Mouse (Mus musculus) splenic B cell, adult 2 months (primary cell): ENCODE data around the gene Srarp.

Source experiments
- DNase-seq: peaks from one replicate; pipeline ENCODE4 v3.0.0-alpha.2; 2011; ENCODE audit warnings: low read depth, low spot score
- H3K27me3 ChIP-seq: 2 replicates; pipeline ENCODE4 v1.6.1; 2012; ENCODE audit warnings: mild to moderate bottlenecking, low read length, moderate library complexity, mixed read lengths; ENCODE audit not compliant: control insufficient read depth, poor library complexity, insufficient read depth, severe bottlenecking
- H3K36me3 ChIP-seq: 2 replicates; pipeline ENCODE4 v1.6.1; 2012; ENCODE audit warnings: mild to moderate bottlenecking, low read length, moderate library complexity, mixed read lengths; ENCODE audit not compliant: control insufficient read depth, poor library complexity, insufficient read depth, severe bottlenecking

Srarp gene

DNA sequence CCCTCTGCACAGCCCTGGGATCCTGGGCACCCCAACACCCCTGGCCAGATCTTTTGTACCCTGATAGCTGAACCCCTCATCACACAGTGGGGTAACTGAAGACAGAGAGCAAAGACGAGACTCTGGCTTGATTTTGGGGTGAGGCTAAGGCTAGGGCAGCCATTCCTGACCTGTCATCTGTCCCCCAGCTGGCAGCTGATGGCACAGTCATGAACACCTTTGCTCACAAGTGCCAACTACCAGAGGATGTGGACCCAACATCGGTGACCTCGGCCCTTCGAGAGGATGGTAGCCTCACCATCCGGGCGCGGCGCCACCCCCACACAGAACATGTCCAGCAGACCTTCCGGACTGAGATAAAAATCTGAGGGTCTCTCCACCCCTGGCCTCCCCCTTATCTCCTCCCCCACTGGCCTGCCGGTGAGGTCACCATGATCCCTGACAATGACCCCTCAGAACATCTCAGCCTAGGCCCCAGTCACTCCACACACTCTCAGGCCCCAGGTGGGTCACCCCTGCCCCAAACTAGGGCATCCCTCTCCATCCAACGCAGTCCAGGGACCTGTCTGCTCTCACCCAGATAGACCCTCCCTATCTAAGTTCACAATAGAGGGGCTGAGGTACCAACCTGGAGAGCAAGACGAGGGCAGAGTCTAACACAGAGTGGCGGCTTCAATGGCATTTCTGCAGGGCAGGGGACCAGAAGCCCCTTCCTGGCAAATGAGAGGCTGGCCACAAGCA is 12.0 kb downstream of the Srarp start:
- no peaks in the 10 kb centered on the region for H3K27me3 ChIP-seq
- H3K36me3 ChIP-seq = no peaks in the 10 kb centered on the region
- DNase-seq = no peak

GRCm38 (mm10) chr4:141423288-141423687 is 12.6 kb downstream of the Srarp start:
- no peak for DNase-seq
- Histone ChIP-seq H3K27me3 (no peaks in the 10 kb centered on the region), H3K36me3 (no peaks in the 10 kb centered on the region)

- H3K36me3 ChIP-seq = no peaks in the 10 kb centered on the region
- no peak for DNase-seq
- no peaks in the 10 kb centered on the region for H3K27me3 ChIP-seq
These were observed 13.1 kb downstream of the Srarp start for GRCm38 (mm10) chr4:141422841-141423240.

DNA sequence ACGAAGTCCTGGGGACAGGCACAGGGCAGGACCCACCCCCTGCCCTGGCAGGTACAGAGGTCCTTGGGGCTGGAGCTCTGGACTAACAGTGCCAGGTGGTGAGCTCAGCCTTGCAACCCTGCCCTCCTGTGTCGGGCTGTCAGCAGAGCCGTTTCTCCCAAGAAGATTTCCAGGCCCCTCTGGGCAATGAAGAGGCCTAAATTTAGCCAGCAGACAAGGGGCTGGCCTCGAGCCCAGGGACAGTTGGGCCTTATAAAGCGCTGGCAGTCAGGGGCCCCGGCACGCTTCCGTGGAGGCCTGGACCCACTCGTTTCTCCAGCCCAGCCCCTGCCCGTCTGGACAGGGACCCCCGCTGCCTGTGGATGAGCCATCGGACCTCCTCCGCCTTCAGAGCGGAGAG is 14.5 kb downstream of the Srarp start:
- Histone ChIP-seq H3K27me3 (no peaks in the 10 kb centered on the region), H3K36me3 (no peaks in the 10 kb centered on the region)
- no peak for DNase-seq

DNA sequence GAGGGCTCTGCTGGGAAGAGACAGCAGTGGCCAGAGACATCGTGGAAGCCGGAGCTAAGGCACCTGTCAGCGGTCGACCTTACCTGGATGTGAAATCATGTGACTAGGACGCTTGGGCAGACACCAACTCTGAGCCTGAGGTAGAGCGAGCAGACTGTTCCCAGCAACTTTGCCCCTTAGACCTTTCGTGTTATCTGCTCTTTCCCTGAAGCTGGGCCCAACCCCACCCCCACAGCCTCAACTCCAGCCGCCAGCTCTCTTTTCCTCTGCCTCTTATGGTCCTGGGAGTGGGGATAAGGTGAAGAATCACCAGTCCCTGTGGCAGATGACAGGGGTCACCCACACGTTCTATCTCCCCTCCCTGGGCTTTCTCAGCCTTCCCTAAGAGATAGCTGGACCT is 15.0 kb downstream of the Srarp start:
- Histone ChIP-seq H3K36me3 (no peaks in the 10 kb centered on the region), H3K27me3 (no peaks in the 10 kb centered on the region)
- DNase-seq = no peak

- DNase-seq = no peak
- Histone ChIP-seq H3K27me3 (no peaks in the 10 kb centered on the region), H3K36me3 (no peaks in the 10 kb centered on the region)
These were observed 15.6 kb downstream of the Srarp start, which contains the start of gene Hspb7 for GRCm38 (mm10) chr4:141420192-141420829. TSS of gene Hspb7 (plus strand) at chr4:141420779.

DNA sequence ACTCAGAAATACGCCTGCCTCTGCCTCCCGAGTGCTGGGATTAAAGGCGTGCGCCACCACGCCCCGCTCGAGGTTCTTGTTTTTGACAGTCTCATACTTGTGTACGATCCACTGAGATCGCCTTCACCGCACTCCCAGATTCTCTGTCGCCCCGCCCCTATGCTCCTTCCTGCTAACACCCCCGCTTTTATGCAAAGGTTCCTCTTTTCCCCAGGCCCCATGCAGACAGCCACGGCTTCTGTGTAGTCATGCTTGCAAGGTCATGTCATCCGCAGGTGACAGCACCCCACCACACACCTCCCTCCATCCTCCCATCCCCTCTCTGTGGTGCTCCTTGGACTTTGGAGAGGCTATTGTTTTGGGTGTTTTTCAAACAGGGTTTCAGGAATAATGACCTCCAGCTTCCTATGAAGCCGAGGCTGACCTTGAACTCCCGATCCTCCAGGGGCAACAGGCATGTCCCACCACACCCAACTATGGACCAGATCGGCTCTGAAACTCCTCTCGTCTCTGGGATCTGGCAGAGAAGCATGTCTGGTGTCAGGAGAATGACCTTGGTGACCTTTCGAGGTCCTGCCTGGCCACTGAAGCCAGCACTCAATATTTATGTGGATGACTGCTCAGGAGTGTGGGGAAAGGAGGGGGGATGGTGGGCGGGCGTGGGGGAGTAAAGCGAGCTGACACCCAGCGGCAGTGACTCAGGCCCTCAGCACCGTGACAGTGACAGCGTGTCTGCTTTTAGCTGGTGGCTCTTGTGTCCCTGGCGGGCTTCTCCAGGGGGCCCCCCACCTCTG is 16.3 kb downstream of the Srarp start:
- DNase-seq = peak; percentile 90
- H3K27me3 ChIP-seq = no peaks in the 10 kb centered on the region

GRCm38 (mm10) chr4:141415924-141416323 is 20.0 kb downstream of the Srarp start, which contains the start of gene Clcnkb:
TSS of gene Clcnkb (minus strand) at chr4:141416014.
- H3K36me3 ChIP-seq = no peaks in the 10 kb centered on the region

More for the DNA sequence above, 16.3 kb downstream of the Srarp start:
- no peaks in the 10 kb centered on the region for H3K36me3 ChIP-seq

DNA sequence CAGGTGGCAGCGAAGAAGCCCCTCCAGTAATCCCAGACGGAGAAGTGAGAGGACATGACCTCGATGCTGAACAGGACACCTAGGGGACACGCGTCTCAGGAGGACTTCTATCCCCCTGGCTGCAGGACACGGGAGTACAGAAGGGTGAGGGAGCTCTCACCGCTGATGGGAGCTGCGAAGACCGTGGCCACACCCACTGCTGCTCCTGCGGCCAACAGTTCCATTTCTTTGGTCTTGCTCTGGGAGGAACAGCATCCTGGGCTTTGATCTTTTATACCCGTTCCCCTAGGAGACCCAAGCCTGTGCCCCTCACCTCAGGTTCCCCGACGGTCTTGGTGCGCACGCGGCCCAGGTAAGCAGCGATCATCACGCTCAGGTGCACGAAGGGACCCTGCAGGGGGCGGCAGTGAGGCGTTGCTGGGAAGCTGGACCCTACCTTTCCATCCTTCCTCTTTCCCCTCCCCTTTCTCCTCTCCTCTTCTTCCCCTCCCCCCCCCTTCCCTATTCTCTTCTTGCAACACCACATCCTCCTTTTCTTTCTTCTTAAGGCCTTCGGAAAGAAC is 24.4 kb downstream of the Srarp start:
- H3K36me3 ChIP-seq = no peaks in the 10 kb centered on the region
- H3K27me3 ChIP-seq = no peaks in the 10 kb centered on the region
- DNase-seq = peak; percentile 34

More at GRCm38 (mm10) chr4:141415924-141416323, 20.0 kb downstream of the Srarp start, which contains the start of gene Clcnkb:
- H3K27me3 ChIP-seq = no peaks in the 10 kb centered on the region
- DNase-seq = no peak

GRCm38 (mm10) chr4:141408577-141408976 is 27.3 kb downstream of the Srarp start:
- no peaks in the 10 kb centered on the region for H3K27me3 ChIP-seq
- no peak for DNase-seq
- no peaks in the 10 kb centered on the region for H3K36me3 ChIP-seq

- Histone ChIP-seq H3K27me3 (no peaks in the 10 kb centered on the region), H3K36me3 (no peaks in the 10 kb centered on the region)
- DNase-seq = peak; percentile 74
These were observed 29.2 kb downstream of the Srarp start for GRCm38 (mm10) chr4:141406516-141407299.

- Histone ChIP-seq H3K36me3 (no peaks in the 10 kb centered on the region), H3K27me3 (no peaks in the 10 kb centered on the region)
- DNase-seq = no peak
These were observed 30.6 kb downstream of the Srarp start for GRCm38 (mm10) chr4:141405314-141405622.

GRCm38 (mm10) chr4:141404518-141405313 is 31.2 kb downstream of the Srarp start:
- no peaks in the 10 kb centered on the region for H3K36me3 ChIP-seq
- peak; percentile 94 for DNase-seq
- H3K27me3 ChIP-seq = no peaks in the 10 kb centered on the region
